Mouse (Mus musculus): ENCODE measurements around the gene Elp5.
A peak's percentile ranks its signal among the peaks of the same experiment; 100 is the strongest.
"Not testable (repeated sequence)": the region's sequence is repeated elsewhere in the genome, so short reads cannot be mapped to it uniquely, and the experiment has no call there.

Gene Elp5

DNA sequence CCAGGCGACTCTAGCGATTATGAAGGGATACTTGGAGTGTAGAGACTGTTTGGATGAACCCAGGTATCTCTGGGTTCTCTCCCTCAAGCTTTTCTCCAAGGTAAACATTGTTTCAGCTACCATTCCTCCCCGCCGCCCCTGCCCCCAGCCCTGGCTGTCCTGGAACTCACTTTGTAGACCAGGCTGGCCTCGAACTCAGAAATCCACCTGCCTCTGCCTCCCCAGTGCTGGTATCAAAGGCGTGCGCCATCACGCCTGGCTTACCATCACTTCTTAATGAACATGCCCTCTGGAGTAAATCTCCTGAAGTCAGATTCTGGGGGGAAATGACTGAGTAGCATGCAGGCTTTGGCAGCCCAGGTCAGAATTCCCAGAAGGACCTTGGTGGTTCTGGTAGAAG lies at the start of gene Elp5:
Gene Elp5 (minus strand): TSS at position 293 of the 400 bp plus-strand sequence.
- DNase-seq = no peak

DNA sequence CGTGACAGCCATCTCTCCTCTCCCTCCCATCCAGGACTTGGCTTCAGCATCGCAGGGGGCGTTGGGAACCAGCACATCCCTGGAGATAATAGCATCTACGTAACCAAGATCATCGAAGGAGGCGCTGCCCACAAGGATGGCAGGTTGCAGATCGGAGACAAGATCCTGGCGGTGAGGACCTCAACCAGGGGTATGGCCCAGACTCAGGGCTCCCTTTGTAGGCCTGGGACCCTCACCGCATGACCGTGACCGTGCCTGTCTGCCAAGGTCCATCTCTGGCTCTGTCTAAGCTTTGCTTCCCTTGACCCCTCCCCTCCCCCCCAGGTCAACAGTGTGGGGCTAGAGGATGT lies 49.0 kb upstream of the Elp5 start:
- DNase-seq = no peak

DNA sequence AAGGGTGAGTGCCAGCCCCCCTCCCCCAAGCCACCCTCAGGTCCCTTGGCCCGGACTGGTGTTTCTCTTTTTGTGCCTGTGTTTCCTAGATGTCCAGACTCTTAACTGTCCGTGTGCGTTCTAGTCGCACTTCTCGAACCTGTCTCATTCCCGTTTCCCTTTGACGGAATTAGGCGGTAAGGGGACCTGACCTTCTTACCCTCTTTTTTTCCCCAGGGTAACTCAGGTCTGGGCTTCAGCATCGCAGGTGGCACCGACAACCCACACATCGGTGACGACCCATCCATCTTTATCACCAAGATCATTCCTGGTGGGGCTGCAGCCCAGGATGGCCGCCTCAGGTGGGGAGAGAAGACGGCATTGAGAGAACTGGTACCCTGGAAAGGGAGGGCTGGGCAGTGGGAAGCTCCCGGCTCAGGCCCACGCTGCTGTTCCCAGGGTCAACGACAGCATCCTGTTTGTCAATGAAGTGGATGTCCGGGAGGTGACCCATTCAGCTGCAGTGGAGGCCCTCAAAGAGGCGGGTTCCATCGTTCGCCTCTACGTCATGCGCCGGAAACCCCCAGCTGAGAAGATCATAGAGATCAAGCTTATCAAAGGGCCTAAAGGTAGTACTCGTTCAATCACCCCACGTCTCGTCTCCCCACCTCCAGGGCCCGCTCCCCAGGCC lies 48.5 kb upstream of the Elp5 start:
- no peak for DNase-seq

DNA sequence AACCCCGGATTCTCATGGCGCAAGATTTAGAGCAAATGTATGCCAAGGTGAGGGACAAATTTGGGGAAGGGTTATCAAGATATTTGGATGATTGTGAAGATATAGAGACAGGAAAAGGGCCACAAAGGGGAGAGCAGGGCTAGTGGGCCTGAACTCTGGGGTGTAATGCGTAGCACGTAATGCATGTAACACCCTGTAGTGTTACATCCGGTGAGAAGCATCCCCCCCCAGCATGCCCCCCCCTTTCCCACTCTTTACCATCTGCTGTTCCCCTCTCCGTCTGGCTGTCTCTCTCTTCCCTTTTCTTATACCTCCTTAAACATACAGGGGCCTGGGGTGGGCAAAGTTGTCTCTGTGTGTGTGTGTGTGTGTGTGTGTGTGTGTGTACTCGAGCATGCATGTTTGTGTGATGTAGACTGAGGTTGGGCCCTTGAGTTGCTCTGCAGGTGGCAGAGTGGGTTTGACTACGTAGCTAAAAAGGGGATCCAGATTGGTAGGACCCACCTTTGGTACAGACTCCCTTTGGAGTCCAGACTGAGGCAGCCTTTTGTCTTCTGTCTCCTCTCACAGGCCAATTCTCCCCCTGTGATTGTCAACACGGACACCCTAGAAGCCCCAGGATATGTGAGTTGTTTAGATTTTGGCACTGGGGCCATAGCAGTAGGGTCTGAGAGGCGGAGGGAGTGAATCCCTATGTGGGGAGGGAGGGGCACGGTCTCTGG lies 47.7 kb upstream of the Elp5 start:
- DNase-seq = no peak

DNA sequence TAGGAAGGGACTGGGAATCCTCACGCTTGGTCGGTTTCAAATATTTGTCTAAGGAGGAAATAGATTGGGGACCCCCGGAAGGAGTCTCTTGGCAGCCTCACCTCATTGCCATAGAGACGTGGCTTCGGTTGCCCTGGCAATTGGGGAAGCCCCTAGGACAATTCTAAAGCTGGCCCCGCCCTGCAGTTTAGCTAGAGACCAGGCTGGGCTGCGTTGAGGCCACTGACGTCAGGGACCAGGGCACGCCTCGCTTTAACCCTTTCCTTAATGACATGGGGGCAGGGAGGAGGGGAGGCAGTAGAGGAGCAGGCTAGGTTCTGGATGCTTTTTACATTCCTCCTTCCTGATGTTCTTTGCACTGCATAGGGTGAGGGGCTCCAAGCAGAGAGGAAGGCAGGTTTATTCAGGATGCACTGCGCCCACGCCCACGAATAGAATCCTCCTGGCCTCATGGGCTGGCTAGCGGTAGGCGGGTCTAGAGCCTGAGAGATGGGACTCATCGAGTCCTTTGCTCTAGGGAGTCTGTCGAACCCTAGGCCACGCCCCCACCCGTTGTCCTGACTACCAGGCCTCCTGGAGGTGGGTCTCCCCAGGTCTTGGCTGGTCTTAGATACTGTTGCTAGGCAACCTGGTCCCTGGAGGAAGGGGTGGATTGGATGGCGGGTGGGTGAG lies 46.9 kb upstream of the Elp5 start:
- DNase-seq = peak; percentile 64

DNA sequence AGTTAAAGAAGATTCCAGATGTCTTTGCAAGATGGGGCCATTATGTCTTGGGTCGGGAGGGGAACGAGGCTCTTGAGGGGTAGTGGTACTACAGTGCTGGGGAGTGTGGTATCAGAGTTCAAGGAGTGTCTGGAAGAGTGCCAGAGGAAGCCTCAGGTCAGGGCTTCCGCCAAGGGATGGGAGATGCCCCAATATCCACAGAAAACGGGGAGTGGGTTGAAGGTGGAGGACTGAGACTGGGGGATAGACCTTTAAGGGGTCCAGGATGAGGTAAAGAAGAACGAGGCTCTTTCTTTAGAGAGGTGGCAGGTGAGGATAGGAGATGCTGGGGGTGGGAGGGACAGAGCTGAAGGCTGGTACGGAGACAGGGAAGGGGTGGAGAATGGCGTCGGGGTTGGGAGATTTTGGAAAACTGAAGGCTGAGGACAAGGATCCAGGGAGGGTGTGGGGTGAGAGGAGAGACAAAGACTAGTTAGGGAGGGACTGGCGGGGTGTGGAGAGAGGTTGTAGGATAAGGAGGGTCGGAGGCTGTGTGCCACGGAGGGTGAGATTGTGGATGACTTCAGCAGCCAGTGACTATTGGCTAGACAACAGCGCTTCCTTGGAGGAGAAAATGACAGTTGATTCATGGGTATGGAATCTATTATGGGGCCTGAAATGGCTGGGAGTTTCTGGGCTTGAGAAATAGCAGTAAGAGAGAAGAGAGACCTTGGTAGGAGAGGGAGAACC lies 46.2 kb upstream of the Elp5 start:
- DNase-seq = no peak

DNA sequence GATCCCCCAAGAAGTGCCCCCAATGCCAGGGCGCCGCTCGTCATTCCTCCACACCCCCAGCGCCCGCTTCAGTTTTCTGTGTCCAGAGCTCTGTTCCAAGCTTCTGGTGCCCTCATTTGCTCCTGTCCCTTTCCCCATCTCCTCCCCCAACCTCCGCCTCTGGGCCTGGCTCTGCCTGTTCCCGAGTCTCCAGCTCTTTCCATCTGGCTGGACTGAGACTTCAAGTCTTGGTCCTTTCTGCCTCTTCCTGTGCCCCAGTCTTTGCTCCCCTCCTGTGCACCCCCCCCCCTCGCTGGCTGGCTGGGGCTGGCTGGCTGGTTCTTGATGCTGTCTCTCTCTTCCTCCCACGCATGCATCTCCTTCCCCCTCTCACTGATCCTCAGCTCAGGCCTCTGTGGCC lies 45.1 kb upstream of the Elp5 start:
- no peak for DNase-seq

DNA sequence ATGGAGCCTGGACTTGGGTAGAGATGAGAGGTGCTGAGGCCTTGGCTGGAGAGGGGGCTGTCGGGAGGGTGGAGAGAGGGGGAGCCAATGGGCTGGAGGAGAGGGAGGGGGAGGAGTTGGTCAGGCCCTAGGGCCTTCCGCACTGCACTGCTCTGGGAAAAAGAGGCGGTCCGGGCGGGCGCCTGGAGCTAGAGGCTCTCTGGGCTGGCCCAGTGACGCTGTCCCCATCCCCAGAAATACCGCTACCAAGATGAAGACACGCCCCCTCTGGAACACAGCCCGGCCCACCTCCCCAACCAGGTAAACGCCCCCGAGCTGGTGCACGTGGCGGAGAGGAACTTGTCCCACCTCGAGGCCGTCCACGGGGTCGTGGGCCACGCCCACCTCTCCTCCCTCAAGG lies 44.4 kb upstream of the Elp5 start:
- peak; percentile 65 for DNase-seq

DNA sequence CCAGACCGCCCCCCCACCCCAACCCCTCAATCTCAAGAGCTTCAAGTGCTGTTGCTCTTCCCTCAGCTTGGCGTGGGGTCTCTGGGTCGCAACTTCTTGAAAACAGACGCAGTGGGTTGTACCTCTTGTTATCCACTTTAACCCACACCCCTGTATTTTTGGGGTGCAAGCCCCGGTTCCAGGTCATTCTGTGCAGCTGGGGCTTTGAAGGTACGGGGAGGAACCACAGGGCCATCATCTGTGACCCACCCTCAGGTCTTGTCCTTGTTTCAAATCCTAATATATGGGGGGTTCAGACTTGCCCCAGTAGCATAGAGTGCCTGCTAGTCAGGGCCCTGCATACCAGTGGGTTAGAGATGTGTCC lies 41.8 kb upstream of the Elp5 start:
- DNase-seq = no peak

DNA sequence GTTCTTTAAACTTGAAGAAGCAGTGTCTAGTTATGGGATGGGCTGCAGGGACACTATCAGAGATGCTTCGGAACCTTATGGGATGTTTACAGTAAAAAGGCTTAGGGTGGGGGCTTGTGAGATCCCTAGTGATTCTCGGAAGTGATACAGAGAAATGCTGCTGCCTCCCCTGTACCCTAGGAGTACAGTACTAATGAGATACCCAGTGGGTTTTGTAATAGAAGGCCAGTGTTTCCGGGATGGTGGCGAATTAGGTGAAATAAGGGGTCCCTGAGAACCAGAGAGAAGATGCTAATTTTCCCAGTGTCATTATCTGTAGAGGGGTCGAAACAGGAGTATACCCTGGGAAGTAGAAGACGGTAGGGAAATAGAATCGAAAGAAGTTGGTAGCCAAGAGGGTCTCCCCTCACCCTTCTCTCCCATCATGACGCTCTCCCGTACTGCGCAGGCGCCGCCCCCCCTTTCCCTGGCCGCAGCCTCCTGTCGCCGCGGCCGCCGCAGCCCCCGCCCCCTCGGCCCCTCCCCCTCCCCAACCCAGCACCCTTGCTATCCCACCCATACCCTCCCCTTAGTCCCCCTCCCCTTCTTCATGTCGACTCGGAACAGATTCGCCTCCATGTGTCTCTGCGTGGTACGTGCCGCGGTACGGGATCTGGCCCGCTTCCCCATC lies 41.3 kb upstream of the Elp5 start:
- DNase-seq = peak; percentile 34

DNA sequence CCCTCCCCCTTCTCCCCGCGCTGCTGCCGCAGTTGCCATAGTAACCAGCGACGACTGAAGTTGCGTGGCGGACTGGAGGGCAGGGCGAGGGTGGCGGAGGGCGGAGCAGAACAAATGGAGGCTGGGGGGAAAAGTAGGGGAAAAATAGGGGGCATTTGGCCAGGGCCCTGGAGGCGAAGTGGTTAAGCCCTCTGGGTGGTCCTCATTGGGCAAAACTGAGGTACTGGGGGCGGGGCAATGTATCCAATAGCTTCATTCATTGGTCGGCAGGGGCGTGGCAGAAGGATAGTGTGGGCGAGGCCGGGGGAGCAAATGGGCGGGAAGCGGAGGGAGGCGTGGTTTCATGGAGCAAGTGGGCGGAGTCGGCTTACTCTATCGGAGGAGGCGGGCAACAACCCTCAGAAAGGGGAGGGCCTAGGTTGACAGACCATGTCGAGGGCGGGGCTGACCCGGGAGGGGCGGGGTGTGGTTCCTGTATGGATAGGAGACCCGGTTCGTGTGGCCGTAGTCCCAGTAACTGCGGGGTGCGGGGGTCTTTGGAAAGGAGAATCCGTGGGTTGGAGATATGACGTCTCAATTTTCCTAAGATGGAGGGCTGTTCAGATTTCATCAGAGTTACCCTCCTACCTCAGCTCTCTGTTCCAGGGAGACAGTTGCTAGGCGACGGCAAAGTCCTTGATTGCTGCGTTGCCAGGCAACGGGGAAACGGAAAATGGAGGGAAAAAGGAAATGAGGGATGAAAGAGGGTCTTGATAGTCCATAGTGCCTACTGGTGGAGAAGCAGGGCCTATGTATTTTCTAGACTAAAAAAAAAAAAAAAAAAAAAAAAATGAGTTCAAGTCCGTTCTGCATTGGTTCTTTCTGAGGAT lies 39.2 kb upstream of the Elp5 start:
- DNase-seq = peak; percentile 98

DNA sequence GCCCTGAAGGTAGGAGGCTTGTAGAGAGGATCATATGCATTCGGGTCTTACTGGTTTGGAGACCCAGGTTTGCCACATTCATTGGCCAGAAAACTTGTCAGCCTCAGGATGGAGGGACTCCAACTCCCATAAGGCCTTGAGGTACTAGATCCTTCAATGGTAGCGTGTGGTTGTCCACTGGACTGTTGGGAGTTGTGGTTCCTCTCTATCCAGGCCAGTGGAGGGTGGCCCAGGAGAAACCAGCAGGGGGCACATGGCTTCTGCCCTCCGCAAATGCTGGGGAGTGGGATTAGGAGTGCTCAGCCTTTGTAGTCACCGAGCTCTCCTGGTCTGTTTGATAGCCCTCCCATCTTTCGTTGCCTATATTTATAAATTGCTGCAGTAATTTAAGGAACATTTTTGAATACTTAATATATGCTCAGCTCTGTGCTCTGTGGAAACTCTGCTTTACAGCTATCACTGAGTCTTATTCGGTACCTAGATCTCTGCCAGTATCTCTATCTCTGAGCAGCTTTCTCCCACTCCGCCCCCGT lies 38.5 kb upstream of the Elp5 start:
- peak; percentile 77 for DNase-seq

DNA sequence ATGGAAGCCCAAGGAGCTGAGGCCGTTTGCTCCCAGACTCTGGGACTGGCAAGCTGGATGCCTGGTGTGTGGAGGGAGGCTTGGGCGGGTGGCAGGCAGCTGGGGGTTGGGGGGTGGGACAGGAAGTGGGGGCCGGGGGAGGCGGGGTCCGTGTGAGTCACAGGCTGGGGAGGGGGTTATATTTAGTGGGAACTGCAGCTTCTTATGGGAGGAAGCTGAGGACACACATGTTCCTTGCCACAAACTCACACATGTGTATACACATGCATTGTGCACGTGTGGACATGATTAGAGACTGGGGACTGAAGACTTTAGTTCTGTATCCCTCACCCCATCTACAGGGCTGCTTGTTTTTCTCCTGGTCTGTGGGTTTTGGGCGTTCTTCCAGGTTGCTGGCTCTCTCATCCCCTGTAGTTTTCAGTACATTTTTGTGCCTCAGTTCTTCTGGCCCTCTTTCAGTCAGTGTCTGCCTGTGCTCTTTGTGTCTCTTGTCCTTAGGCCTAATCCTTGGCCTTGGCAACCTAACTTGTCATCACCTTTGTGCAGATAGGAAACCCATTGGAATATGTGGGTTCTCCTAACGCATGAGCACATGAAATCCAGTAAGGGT lies 37.8 kb upstream of the Elp5 start:
- no peak for DNase-seq

DNA sequence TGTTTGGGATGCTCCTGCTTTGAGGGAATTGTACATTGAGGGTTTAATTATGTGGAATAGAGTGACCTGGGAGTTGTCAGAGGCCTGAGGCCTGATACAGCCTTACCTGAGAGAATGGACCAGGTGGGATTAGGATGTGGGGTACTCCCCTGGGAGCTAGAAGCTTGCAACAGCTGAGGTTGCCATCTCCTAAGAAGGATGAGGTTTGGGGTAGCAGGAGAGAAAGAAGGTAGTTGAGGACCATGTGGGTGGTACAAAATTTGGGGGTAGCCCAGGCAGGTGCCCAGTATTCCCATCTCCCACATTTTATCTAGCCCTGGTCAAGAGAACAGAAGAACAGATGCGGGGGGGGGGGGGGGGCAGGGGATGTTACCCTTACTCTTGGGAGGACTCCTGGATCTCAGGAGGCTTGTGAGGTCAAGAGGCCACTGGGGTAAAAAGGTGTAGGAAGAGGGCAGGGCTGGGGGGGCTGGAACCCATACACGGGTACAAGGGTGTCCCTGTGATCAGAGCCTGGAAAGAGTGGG lies 37.2 kb upstream of the Elp5 start:
- no peak for DNase-seq

DNA sequence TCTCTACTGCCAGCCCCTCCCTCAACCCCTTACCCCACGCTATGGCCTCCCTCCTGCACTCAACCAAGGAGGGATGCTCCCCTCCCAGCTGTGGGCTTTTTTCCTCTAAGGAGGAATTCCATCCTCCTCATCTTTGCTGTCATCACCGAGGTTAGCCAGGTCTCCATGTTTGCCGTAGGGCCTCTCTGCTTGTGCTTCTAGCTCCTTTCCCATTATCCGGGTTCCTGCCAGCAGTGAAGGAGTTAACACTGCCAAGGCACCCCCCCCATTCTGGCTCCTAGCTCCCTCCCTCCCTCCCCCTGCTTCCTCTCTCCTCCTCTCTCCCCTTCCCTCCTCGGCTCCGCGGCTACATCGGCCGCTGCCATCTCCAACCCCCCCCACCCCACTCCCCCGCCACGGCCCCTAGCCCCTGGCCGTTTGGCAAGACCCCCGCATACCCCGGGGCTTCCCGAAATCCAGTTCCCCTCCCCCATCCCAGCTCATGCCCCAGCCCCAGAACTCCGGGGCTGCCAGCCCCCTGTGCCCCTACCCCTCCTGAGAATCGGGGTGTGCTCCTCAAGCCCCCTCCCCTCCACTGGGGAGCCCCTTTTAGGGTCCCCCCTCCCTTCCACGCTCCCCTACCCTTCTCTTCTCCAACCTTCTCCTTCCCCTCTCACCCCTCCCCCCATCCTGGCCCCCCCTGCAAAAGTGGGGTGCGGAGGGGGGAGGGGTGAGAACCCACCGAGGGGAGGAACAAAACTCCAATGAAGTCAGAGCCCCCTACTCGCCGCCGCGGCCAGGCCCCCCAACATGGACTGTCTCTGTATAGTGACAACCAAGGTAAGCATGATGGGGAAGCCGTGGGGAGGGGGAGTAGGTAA lies 36.0 kb upstream of the Elp5 start:
- DNase-seq = peak; percentile 73

DNA sequence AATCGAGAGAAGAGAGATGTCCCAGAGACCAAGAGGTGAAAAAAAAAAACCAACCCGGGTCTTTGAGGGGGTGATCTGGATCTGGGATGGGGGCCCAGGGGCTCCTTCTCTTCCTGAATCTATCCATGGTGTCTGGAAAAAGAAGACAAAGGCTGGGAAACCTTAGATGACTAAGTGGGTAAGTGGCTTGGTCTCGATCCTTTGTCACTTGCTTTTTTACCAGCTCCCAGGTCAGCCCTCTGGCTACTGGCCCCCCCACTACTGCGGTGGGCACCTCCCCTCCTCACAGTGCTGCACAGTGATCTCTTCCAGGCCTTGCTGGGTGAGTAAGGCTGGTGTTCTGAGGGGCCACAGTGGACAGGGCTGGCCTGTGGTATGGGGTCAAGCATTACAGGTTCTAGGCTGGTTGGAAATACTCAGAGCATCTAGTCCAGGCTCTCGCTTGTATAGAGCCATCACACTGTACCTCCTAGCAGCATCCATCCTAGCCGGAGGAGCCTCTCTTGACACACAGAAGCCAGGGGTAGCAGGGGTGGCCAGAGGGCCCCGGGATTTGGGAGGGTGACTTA lies 35.0 kb upstream of the Elp5 start:
- no peak for DNase-seq

DNA sequence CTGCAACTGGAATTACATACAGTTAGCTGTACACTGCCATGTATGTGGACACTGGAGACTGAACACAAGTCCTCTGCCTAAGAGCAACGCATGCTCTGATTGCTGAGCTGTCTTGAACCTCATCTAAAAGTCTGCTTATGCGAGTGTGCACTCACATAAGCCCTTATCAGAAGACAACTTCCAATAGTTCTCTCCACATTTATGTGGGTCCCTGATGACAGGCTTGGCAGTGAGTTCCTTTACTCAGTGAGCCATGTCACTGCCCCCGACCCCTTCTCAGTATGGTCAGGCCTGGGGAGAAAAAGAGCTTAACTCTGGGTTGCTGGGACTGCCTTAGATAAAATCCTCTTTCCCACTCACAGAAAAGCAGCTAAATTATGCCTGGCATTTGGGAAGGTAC lies 34.4 kb upstream of the Elp5 start, which contains the start of gene Dlg4:
Gene Dlg4 (plus strand): TSS at position 274 of the 400 bp plus-strand sequence.
- DNase-seq = no peak

DNA sequence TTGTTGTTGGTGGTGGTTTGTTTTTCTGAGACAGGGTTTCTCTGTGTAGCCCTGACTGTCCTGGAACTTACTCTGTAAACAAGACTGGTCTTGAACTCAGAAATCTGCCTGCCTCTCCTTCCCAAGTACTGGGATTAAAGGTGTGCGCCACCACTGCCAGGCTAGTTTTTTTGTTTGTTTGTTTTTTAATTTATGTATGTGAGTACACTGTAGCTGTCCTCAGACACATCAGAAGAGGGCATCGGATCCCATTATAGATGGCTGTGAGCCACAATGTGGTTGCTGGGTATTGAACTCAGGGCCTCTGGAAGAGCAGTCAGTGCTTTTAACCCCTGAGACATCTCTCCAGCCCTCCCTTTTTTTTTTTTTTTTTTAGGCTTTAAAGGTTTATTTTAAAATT lies 33.9 kb upstream of the Elp5 start:
- not testable (repeated sequence) for DNase-seq

DNA sequence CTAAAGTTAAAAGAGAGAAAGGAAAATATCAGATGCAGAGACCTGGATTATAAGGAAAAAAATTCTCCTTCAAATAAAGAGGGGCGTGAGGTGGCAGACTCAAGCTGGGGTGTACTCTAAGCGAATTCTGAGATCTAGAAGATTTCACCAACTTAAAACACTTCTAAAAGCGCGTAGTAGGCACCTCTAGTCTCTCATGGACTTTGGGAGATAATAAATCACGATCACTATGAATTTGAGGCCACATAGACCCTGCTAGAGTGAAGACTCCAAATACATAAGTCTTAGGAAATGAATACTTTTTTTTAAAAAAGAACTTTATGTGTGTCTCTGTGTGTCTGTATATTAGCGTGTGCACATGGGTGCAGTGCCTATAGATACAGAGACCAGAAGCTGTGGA lies 33.4 kb upstream of the Elp5 start:
- DNase-seq = no peak

Measured in cerebellum, adult 11 months (tissue).